Mouse (Mus musculus) layer of hippocampus, adult 8-10 months (tissue): ENCODE data around the gene Olfr1442. TPM values are rescaled to one million over a fixed set of nuclear protein-coding genes. Genes with fewer than 3 reads are reported as not detected.

ENCODE experiments used
- total RNA-seq, 4 experiments: library from RNA; stranded (reverse); gene quantifications; 2 replicates each; pipeline ENCODE4 v1.2.4; 2022

Gene Olfr1442
- total RNA-seq, 4 experiments from 2014 or later: not detected

Other genes starting within 250 kb of the Olfr1442 start
- not detected for gene Pfpl, start 242.5 kb upstream of the Olfr1442 start, total RNA-seq
- 100 to 1,000 TPM in 2 of 4 experiments, 1 to 10 TPM in 2; 7.5 to 158 (median 61.7) TPM for gene Mpeg1, start 209.7 kb upstream of the Olfr1442 start, total RNA-seq
- 10 to 100 TPM; 37.1 to 40.9 (median 39.5) TPM for gene Dtx4, start 169.0 kb upstream of the Olfr1442 start, total RNA-seq
- 1 to 10 TPM; 1.4 to 3.9 (median 2.3) TPM for gene Fam111a, start 124.7 kb upstream of the Olfr1442 start, total RNA-seq
- gene Gm4952, start 70.5 kb upstream of the Olfr1442 start, total RNA-seq: not detected
- gene Glyat, start 37.1 kb upstream of the Olfr1442 start, total RNA-seq: under 1 TPM in 3 of 4 experiments, not detected in 1; 0.11 to 0.32 (median 0.16) TPM
- gene Olfr1443, start 7.7 kb downstream of the Olfr1442 start, total RNA-seq: not detected
- not detected for gene Keg1, start 25.3 kb downstream of the Olfr1442 start, total RNA-seq
- 1 to 10 TPM; 4.0 to 4.9 (median 4.6) TPM for gene Cntf, start 95.2 kb downstream of the Olfr1442 start, total RNA-seq
- 10 to 100 TPM; 87.1 to 94.7 (median 90.9) TPM for gene Zfp91, start 125.7 kb downstream of the Olfr1442 start, total RNA-seq
- gene Lpxn, start 125.8 kb downstream of the Olfr1442 start, total RNA-seq: 1 to 10 TPM; 1.4 to 6.1 (median 2.7) TPM
- gene Gm5244, start 176.2 kb downstream of the Olfr1442 start, total RNA-seq: not detected
- not detected for gene Olfr1444, start 186.8 kb downstream of the Olfr1442 start, total RNA-seq
- not detected for gene Olfr1445, start 213.4 kb downstream of the Olfr1442 start, total RNA-seq
- not detected for gene Olfr1446, start 223.1 kb downstream of the Olfr1442 start, total RNA-seq
- gene Olfr1447, start 233.3 kb downstream of the Olfr1442 start, total RNA-seq: not detected